Mouse (Mus musculus) intestine, embryonic 14.5 days (tissue): ENCODE data around the gene Rab40c. TPM values are rescaled to one million over a fixed set of nuclear protein-coding genes. Genes with fewer than 3 reads are reported as not detected.

Experiments used
- ATAC-seq: fragments of 200-750 bp; cut with Nextera tagmentation; replicated peaks from 2 replicates; pipeline ENCODE4 v1.8.0; 2017; ENCODE audit warnings: low read depth, moderate number of reproducible peaks, moderate TSS enrichment, moderate library complexity; ENCODE audit not compliant: low FRiP score, low TSS enrichment
- DNase-seq: peaks from one replicate; pipeline ENCODE4 v3.0.0-alpha.2; 2018; ENCODE audit warnings: low spot score
- H3K27ac ChIP-seq: fragments of 300-500 bp; sonication (generic); 2 replicates; pipeline ENCODE4 v1.5.1; 2014; ENCODE audit warnings: low read depth, mild to moderate bottlenecking, control low read depth
- H3K27me3 ChIP-seq: fragments of 300-500 bp; sonication (generic); replicated peaks from 2 replicates; pipeline ENCODE4 v1.6.1; 2014; ENCODE audit warnings: low read length, control low read depth; ENCODE audit not compliant: control insufficient read depth, insufficient read depth
- H3K36me3 ChIP-seq: fragments of 300-500 bp; sonication (generic); 2 replicates; pipeline ENCODE4 v1.6.1; 2014; ENCODE audit warnings: low read length, control low read depth; ENCODE audit not compliant: control insufficient read depth, insufficient read depth
- H3K4me1 ChIP-seq: fragments of 300-500 bp; sonication (generic); replicated peaks from 2 replicates; pipeline ENCODE4 v1.6.1; 2014; ENCODE audit warnings: low read length, control low read depth, mixed read lengths; ENCODE audit not compliant: control insufficient read depth, insufficient read depth
- H3K4me2 ChIP-seq: fragments of 300-500 bp; sonication (generic); 2 replicates; pipeline ENCODE4 v1.6.1; 2014; ENCODE audit warnings: low read length
- H3K4me3 ChIP-seq: fragments of 300-500 bp; sonication (generic); 2 replicates; pipeline ENCODE4 v1.5.1; 2014; ENCODE audit warnings: low read depth, low read length, control low read depth, mixed read lengths
- H3K9ac ChIP-seq: fragments of 300-500 bp; sonication (generic); 2 replicates; pipeline ENCODE4 v1.6.1; 2014; ENCODE audit warnings: mild to moderate bottlenecking, low read length
- H3K9me3 ChIP-seq: fragments of 300-500 bp; sonication (generic); 2 replicates; pipeline ENCODE4 v1.6.1; 2016; ENCODE audit warnings: low read length, control low read depth; ENCODE audit not compliant: control insufficient read depth
- WGBS: fragments of 180-500 bp; shearing (Covaris S2); extraction: QIAGEN DNeasy Blood & Tissue Kit; methylation state at CpG from one replicate; pipeline ENCODE4 v1.1.7; 2014; 5-methylcytosine and 5-hydroxymethylcytosine counted together
- polyA plus RNA-seq: library from polyadenylated mRNA; unstranded; fragments of >200 nt; fragmentation: Nextera tagmentation; extraction: Ambion mirVana; gene quantifications from 2 replicates; pipeline ENCODE4 v1.2.1, GENCODE M21; 2014

The Rab40c gene
- polyA plus RNA-seq, 1 experiment from 2014 or later, result 14.2 TPM

GRCm38 (mm10) chr17:25957586-25958051, 38.1 kb upstream of the Rab40c start:
- no peaks in the 10 kb centered on the region for H3K4me1 ChIP-seq
- H3K9ac ChIP-seq, result no peak overlapping the region
- H3K4me3 ChIP-seq, result no peak overlapping the region
- ATAC-seq (no peak), DNase-seq (no peak)
- H3K27me3 ChIP-seq, result peaks cover 14% of the 10 kb centered on the region
- H3K4me2 ChIP-seq, result no peak overlapping the region
- 88% methylated on average over 14 of the region's 14 CpGs for WGBS
- peaks cover 47% of the 10 kb centered on the region for H3K36me3 ChIP-seq
- H3K27ac ChIP-seq, result no peak overlapping the region
- H3K9me3 ChIP-seq, result no peaks in the 10 kb centered on the region

GRCm38 (mm10) chr17:25956631-25957030, 37.1 kb upstream of the Rab40c start:
- peaks cover 5% of the 10 kb centered on the region; the same call in 1 of the 2 replicates for H3K4me1 ChIP-seq
- H3K4me3 ChIP-seq, result no peak overlapping the region
- WGBS, result 79% methylated on average over 7 of the region's 7 CpGs
- H3K36me3 ChIP-seq, result peaks cover 38% of the 10 kb centered on the region
- DNase-seq (no peak), ATAC-seq (no peak)
- H3K9ac ChIP-seq, result no peak overlapping the region
- no peak overlapping the region for H3K4me2 ChIP-seq
- peaks cover 24% of the 10 kb centered on the region for H3K27me3 ChIP-seq
- no peaks in the 10 kb centered on the region for H3K9me3 ChIP-seq
- H3K27ac ChIP-seq, result no peak overlapping the region

- ATAC-seq, result no peak
- H3K9ac ChIP-seq, result no peak overlapping the region
- peaks cover 5% of the 10 kb centered on the region; the same call in 1 of the 2 replicates for H3K4me1 ChIP-seq
- H3K4me2 ChIP-seq, result no peak overlapping the region
- no peak overlapping the region for H3K4me3 ChIP-seq
- peaks cover 28% of the 10 kb centered on the region for H3K27me3 ChIP-seq
- no peak for DNase-seq
- WGBS, result 79% methylated on average over 6 of the region's 7 CpGs
- no peaks in the 10 kb centered on the region for H3K9me3 ChIP-seq
- no peak overlapping the region for H3K27ac ChIP-seq
- peaks cover 35% of the 10 kb centered on the region for H3K36me3 ChIP-seq
Measured at GRCm38 (mm10) chr17:25956201-25956600, 36.7 kb upstream of the Rab40c start.

- H3K36me3 ChIP-seq, result peaks cover 34% of the 10 kb centered on the region
- DNase-seq, result no peak
- H3K4me3 ChIP-seq, result no peak overlapping the region
- H3K27ac ChIP-seq, result no peak overlapping the region
- H3K9ac ChIP-seq, result no peak overlapping the region
- peaks cover 5% of the 10 kb centered on the region; the same call in 1 of the 2 replicates for H3K4me1 ChIP-seq
- H3K27me3 ChIP-seq, result peaks cover 33% of the 10 kb centered on the region
- no peaks in the 10 kb centered on the region for H3K9me3 ChIP-seq
- no peak for ATAC-seq
- WGBS, result 51% methylated on average over 3 of the region's 3 CpGs
- H3K4me2 ChIP-seq, result no peak overlapping the region
Measured at GRCm38 (mm10) chr17:25955736-25956135, 36.2 kb upstream of the Rab40c start.

- Histone ChIP-seq H3K9ac (no peak overlapping the region), H3K4me2 (no peak overlapping the region), H3K27me3 (peaks cover 44% of the 10 kb centered on the region), H3K36me3 (peaks cover 24% of the 10 kb centered on the region; the same call in 1 of the 2 replicates), H3K4me1 (peaks cover 5% of the 10 kb centered on the region; the same call in 1 of the 2 replicates), H3K9me3 (no peaks in the 10 kb centered on the region), H3K27ac (no peak overlapping the region), H3K4me3 (no peak overlapping the region)
- 65% methylated on average over 1 of the region's 2 CpGs for WGBS
- ATAC-seq (no peak), DNase-seq (no peak)
Measured at GRCm38 (mm10) chr17:25954671-25955070, 35.1 kb upstream of the Rab40c start.

DNA sequence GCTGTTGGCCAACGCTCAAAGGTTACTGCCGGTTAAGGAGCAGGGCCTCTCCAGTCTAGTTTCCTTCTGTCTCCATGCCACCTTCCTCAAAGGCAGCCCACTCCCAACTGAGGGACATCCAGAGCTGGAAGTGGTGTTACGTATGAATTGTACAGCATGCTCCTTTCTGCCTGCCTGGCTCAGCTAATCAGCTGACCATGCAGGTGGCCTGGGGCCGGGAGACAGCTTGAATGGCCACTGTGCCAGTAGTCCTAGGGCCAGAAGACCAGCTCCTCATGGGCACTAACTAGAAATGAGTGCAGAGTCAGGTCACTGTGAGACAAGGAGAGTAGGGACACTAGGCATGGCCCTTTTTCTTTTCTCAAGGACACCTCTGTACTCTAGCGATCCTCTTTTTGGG, 33.6 kb upstream of the Rab40c start:
- 81% methylated on average over 5 of the region's 5 CpGs for WGBS
- DNase-seq (no peak), ATAC-seq (no peak)
- Histone ChIP-seq H3K9me3 (no peaks in the 10 kb centered on the region), H3K36me3 (0 out of 2 replicates have a peak, but pooled peaks cover 11% of the 10 kb centered on the region), H3K27me3 (peaks cover 44% of the 10 kb centered on the region), H3K9ac (no peak overlapping the region), H3K4me2 (no peak overlapping the region), H3K4me1 (peaks cover 5% of the 10 kb centered on the region; the same call in 1 of the 2 replicates), H3K4me3 (no peak overlapping the region), H3K27ac (no peak overlapping the region)

- Histone ChIP-seq H3K4me3 (peak within 1 kb of the TSS; percentile 39), H3K4me2 (peak within 1 kb of the TSS; percentile 64), H3K4me1 (peaks cover 5% of the 10 kb centered on the region; the same call in 1 of the 2 replicates), H3K36me3 (no peaks in the 10 kb centered on the region), H3K9ac (no peak within 1 kb of the TSS; the same call in 1 of the 2 replicates), H3K27me3 (peaks cover 44% of the 10 kb centered on the region), H3K27ac (no peak within 1 kb of the TSS), H3K9me3 (no peaks in the 10 kb centered on the region)
- DNase-seq, result no peak
- ATAC-seq, result no peak
- WGBS, result 2% methylated on average over 54 of the region's 58 CpGs
Measured at GRCm38 (mm10) chr17:25951803-25952623, 32.5 kb upstream of the Rab40c start, which contains the start of gene A930017K11Rik. Gene A930017K11Rik (minus strand): TSS chr17:25952565.

DNA sequence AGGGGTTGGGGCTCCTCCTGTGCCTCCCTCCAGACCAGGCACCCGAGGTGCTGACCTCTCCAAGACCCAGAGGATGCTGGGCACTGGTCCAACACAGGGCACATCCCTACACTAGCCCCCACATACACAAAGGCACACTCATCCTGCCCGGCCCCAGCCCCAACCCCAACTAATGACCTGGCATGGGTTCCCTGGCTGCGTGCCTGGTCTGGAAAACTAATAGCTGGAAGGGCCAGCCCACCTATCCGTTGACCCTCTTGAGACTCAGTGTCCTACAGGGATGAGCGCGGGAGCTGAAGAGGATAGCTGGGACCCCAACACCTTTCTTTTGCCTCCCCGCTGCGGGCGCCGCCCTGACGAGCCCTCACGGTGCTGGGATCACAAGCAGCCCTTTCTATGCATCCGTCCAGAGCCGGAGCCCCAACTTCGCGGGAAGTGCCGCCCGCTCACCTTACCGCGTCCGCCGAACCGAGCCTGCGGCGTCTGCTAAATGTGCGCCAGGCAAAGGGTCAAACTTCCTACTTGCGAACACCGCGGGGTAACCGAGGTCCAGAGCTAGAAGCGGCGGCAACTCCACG, 31.8 kb upstream of the Rab40c start:
- Histone ChIP-seq H3K27ac (no peak overlapping the region), H3K9me3 (no peaks in the 10 kb centered on the region), H3K27me3 (peaks cover 44% of the 10 kb centered on the region), H3K36me3 (no peaks in the 10 kb centered on the region), H3K4me3 (peak overlapping the region; percentile 39), H3K4me2 (peak overlapping the region; percentile 64), H3K4me1 (peaks cover 5% of the 10 kb centered on the region; the same call in 1 of the 2 replicates), H3K9ac (no peak overlapping the region; the same call in 1 of the 2 replicates)
- ATAC-seq (no peak), DNase-seq (peak; percentile 73)
- 1% methylated on average over 33 of the region's 33 CpGs for WGBS
